Mouse (Mus musculus) layer of hippocampus, adult 6 months (tissue): ENCODE measurements around the gene Myef2. TPM values are rescaled to one million over a fixed set of nuclear protein-coding genes. Genes with fewer than 3 reads are reported as not detected.

Experiments used
- long read RNA-seq, 2 experiments: library from polyadenylated mRNA; unstranded; transcript quantifications; one replicate each; pipeline ENCODE4 v2.0.0; 2019 to 2020
- polyA plus RNA-seq: library from polyadenylated mRNA; unstranded; fragments of <200 nt; fragmentation: Nextera tagmentation; gene quantifications from 2 replicates; pipeline ENCODE4 v1.2.3, GENCODE M21; 2021

Gene Myef2
- polyA plus RNA-seq, result 31.5 and 42.3 TPM in 2 replicates
- long read RNA-seq, experiment 1, partial matches to known transcripts, result 10 of 51 reads
- long read RNA-seq, experiment 1, other reads (novel, unspliced or antisense), result 41 of 51 reads
- long read RNA-seq, experiment 2, partial matches to known transcripts, result 35 of 97 reads
- long read RNA-seq, experiment 2, other reads (novel, unspliced or antisense), result 62 of 97 reads

DNA sequence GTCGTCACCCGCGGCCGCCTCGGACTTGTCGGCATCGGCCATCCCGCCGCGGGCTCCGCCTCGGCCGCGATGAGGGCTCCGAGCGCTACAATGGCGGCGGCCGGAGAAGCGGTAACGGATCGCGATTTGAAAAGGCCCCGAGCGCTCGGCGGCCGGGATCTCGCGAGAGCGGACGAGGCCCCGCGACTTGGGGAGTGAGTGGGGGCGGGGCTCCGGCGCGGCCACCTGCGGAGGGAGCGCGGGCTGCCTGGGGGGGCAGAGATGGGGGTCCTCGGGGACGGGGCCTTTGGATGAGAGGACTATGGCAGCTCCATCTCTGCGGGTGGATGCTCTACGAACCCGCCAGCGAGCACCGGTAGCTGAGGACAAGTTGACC lies at the start of gene Myef2:
Myef2 (minus strand) TSS at position 185 of the 376 bp plus-strand sequence.

DNA sequence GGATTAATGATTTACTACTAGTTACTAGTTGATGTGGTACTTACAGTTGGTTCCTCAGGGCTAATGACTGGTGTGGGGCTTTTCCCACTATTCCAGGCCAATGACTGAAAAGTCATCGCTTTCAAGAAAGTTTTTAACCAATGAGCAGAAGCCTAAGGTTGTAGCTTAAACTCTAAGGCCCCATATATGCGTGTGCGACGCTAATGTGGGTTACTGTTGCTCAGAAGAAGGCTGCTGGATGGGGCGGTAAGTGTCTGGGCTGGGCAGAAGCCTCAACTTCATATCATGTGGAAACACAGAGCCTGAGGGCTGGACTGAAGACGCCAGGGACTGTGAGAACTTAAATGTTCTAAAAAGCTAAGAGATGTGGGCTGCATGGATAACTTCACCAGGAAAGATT lies 28.9 kb upstream of the Myef2 start, which contains the start of gene Slc12a1:
Slc12a1 (plus strand) TSS at position 118 of the 400 bp plus-strand sequence.

DNA sequence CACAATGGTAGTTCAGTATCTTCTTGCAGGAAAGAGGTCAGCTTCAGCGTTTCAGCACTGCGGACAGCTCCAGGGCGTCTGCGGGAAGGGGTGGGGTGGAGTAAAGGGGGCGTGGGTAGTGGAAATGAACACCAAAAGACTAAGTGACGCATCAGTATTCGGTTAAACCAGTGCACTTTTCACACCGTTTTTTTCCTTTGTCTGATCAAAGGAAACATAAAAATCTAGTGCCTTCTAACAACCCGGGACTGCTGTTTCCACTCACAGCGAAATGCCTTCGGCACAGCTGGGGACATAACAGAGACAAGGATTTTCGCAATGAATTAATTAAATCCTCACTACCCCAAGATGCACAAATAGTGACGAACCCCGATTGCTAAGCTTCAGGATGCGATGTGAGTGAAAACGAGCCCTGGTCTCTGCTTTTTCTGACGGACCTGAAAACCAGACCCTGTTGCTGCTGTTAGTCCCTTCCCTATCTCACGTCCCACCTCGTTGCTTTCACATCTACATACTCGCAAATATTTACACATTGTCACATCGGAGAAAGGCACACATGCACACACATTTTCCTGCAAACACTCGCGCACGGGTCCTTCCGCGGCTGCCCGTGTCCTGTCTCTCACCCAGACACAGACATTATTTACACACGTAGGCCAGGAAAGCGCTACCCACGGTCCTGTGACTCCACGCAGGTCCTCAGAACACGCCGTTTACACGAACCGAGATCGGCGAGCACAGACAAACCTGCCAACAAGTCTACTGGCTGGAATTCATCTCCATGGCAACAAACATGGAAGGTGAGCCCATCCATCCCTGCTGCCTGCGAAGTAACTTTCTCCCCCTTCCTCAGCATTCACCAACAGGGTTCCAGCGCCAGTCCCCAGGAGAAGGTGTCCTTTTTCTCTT lies 12.7 kb upstream of the Myef2 start, which contains the start of gene Ctxn2:
Ctxn2 (plus strand) TSS at position 790 of the 909 bp plus-strand sequence.

DNA sequence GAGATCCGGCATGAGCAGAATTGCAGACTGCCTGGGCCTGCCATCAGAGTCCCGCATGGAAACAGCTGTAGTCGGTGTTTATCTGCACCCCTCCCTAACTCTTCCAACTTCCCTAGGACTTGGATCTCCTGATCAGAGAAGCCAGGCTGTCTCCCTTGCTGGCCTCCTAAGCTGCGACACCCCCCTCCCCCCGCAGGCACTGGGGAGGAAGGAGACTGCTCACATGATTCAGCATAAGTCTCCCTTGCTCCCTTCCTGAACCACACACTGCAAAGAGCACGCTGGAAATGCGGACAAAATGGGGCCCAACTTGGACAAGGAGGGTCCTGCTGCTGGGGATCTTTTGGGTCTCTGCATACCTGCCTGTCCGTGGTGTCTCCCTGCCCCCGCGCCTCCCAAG lies 55.6 kb downstream of the Myef2 start, which contains the start of gene Slc24a5:
Slc24a5 (plus strand) TSS at position 231 of the 400 bp plus-strand sequence.

Other genes starting within 250 kb of the Myef2 start
- gene Slc24a5, start 55.5 kb downstream of the Myef2 start, polyA plus RNA-seq, result 0.65 and 9.3 TPM in 2 replicates
- 34.1 and 35.5 TPM in 2 replicates for gene Ctxn2, start 13.0 kb upstream of the Myef2 start, polyA plus RNA-seq
- 0.03 TPM in 1 of 2 replicates, not detected in the other for gene Slc12a1, start 28.8 kb upstream of the Myef2 start, polyA plus RNA-seq
- gene Dut, start 123.5 kb upstream of the Myef2 start, polyA plus RNA-seq, result 48.7 and 48.9 TPM in 2 replicates